Mouse (Mus musculus): Measurements from ENCODE around the gene Lifr. TPM values are rescaled to one million over a fixed set of nuclear protein-coding genes. Genes with fewer than 3 reads are reported as not detected.

Gene Lifr
- total RNA-seq, 2 experiments from 2014 or later = 0.24 to 0.56 TPM

- ATAC-seq (replicated peaks; ENCODE audit: low FRiP score, low TSS enrichment, poor library complexity, severe bottlenecking) = no peak
These were observed 133.8 kb downstream of the Lifr start for GRCm38 (mm10) chr15:7224151-7224775.

GRCm38 (mm10) chr15:7226225-7226624 is 135.8 kb downstream of the Lifr start:
- ATAC-seq (replicated peaks; ENCODE audit: low FRiP score, low TSS enrichment, poor library complexity, severe bottlenecking) = peak; percentile 93

- no peak for ATAC-seq (replicated peaks; ENCODE audit: low FRiP score, low TSS enrichment, poor library complexity, severe bottlenecking)
These were observed 143.1 kb downstream of the Lifr start for GRCm38 (mm10) chr15:7233393-7234090.

- ATAC-seq (replicated peaks; ENCODE audit: low FRiP score, low TSS enrichment, poor library complexity, severe bottlenecking) = no peak
These were observed 149.5 kb downstream of the Lifr start for GRCm38 (mm10) chr15:7239904-7240303.

GRCm38 (mm10) chr15:7240950-7241349 is 150.5 kb downstream of the Lifr start:
- ATAC-seq (replicated peaks; ENCODE audit: low FRiP score, low TSS enrichment, poor library complexity, severe bottlenecking) = no peak

GRCm38 (mm10) chr15:7242161-7242850 is 151.9 kb downstream of the Lifr start:
- ATAC-seq (replicated peaks; ENCODE audit: low FRiP score, low TSS enrichment, poor library complexity, severe bottlenecking) = no peak

Other genes with a start within 250 kb of the Lifr start
- gene Osmr, start 215.6 kb upstream of the Lifr start, total RNA-seq (2014; fragmentation: Nextera tagmentation) = not detected in 2 replicates
- gene Osmr, start 215.6 kb upstream of the Lifr start, total RNA-seq (2017) = not detected in 2 replicates

All from megakaryocyte-erythroid progenitor cell, adult 5-6 weeks (primary cell).